Comparison of ENCODE assay signal across 9 mouse cellular contexts in the genomic region with DNA sequence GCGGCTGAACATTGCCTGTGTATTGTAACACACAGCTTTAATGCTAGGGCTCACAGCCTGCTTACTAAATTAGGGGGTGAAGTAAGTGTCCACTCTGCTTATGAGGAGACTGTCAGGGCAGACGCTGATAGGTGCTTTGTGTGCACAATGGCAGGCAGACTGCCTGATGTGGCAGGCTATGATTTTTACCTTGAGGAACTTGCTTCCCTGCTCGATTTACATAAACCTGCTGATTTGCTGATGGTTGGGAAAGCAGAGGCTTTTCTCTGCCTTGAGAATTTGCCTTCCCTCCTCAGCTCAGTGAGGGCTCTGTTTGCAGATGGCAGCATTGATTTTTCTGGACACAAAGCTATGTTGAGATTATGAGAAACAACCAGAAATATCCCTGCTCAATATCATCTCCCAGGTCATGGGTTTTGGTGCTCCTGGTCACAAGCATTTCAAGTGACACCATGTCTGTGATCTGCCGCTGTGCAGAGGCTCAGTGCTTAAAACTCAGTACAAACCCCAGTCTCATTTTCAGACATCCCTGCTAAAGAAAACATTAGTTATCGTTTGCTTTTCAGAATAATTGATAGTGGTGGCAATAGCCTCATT.
DNase-seq lines count a peak whose midpoint lies in the region; ATAC-seq lines count a peak whose summit lies in the region.
"Had no signal": no experiment of that assay in that cellular context is flagged by ENCODE, and none has a peak within 500 bp of the region (broad histone marks: within the 10 kb centered on the region; RNA-seq: fewer than 3 reads in every experiment).

No protein-coding gene starts in this region.

- no peaks in the 10 kb centered on the region for H3K27me3 ChIP-seq in liver, embryonic 15.5 days
- H3K27me3 ChIP-seq in liver, embryonic 12.5 days (replicated peaks) = no peaks in the 10 kb centered on the region
- no peaks in the 10 kb centered on the region for H3K27me3 ChIP-seq in forebrain, embryonic 13.5 days
- H3K27me3 ChIP-seq in hindbrain, embryonic 16.5 days (replicated peaks; ENCODE audit: control insufficient read depth, insufficient read depth, low read length) = no peaks in the 10 kb centered on the region

- 0 out of 2 replicates have a peak overlapping the region, but pooled peaks have one; percentile 33 for H3K27ac ChIP-seq in liver, embryonic 15.5 days (replicated peaks)
- H3K27ac ChIP-seq in liver, embryonic 12.5 days = no peak overlapping the region
- peak overlapping the region; percentile 77 for H3K27ac ChIP-seq in forebrain, embryonic 13.5 days
- H3K27ac ChIP-seq in hindbrain, embryonic 16.5 days (ENCODE audit: low read depth, low read length) = peak overlapping the region; percentile 78

- no peaks in the 10 kb centered on the region for H3K9me3 ChIP-seq in liver, embryonic 15.5 days (replicated peaks)
- H3K9me3 ChIP-seq in liver, embryonic 12.5 days (replicated peaks) = no peaks in the 10 kb centered on the region
- H3K9me3 ChIP-seq in forebrain, embryonic 13.5 days (replicated peaks) = no peaks in the 10 kb centered on the region
- H3K9me3 ChIP-seq in hindbrain, embryonic 16.5 days (ENCODE audit: control insufficient read depth, low read length) = no peaks in the 10 kb centered on the region

- H3K4me1 ChIP-seq in liver, embryonic 15.5 days (replicated peaks) = peaks cover 33% of the 10 kb centered on the region
- peaks cover 51% of the 10 kb centered on the region for H3K4me1 ChIP-seq in liver, embryonic 12.5 days
- peaks cover 42% of the 10 kb centered on the region for H3K4me1 ChIP-seq in forebrain, embryonic 13.5 days
- peaks cover 20% of the 10 kb centered on the region for H3K4me1 ChIP-seq in hindbrain, embryonic 16.5 days (ENCODE audit: control insufficient read depth, insufficient read depth, low read depth, low read length)

- peak; percentile 57 for DNase-seq in retina, embryonic 14.5 days (ENCODE audit: low spot score)
- DNase-seq in yolk sac, embryonic 10.5 days (ENCODE audit: low spot score) = no peak
- no peak for DNase-seq in left cerebral cortex, adult 9 months (ENCODE audit: low spot score in 2 of 2)
- DNase-seq: kidney, postnatal 36 days; lung, adult 2 months had no signal

- H3K36me3 ChIP-seq in liver, embryonic 15.5 days (replicated peaks) = no peaks in the 10 kb centered on the region
- H3K36me3 ChIP-seq in liver, embryonic 12.5 days = peaks cover 13% of the 10 kb centered on the region
- 0 out of 2 replicates have a peak, but pooled peaks cover 7% of the 10 kb centered on the region for H3K36me3 ChIP-seq in forebrain, embryonic 13.5 days (ENCODE audit: poor library complexity, severe bottlenecking)
- H3K36me3 ChIP-seq in hindbrain, embryonic 16.5 days (ENCODE audit: control insufficient read depth, insufficient read depth, low read length) = no peaks in the 10 kb centered on the region

- no peak for ATAC-seq in liver, embryonic 15.5 days (ENCODE audit: insufficient read depth)
- no peak for ATAC-seq in liver, embryonic 12.5 days
- peak; percentile 79 for ATAC-seq in forebrain, embryonic 13.5 days
- peak; percentile 18; the same call in 1 of the 2 replicates for ATAC-seq in hindbrain, embryonic 16.5 days

- H3K4me2 ChIP-seq in liver, embryonic 15.5 days = no peak overlapping the region
- H3K4me2 ChIP-seq in liver, embryonic 12.5 days = no peak overlapping the region
- peak overlapping the region; percentile 41 for H3K4me2 ChIP-seq in forebrain, embryonic 13.5 days
- H3K4me2 ChIP-seq in hindbrain, embryonic 16.5 days (ENCODE audit: low read length) = peak overlapping the region; percentile 13

- H3K9ac ChIP-seq in liver, embryonic 15.5 days = no peak overlapping the region
- no peak overlapping the region for H3K9ac ChIP-seq in liver, embryonic 12.5 days
- H3K9ac ChIP-seq in forebrain, embryonic 13.5 days = peak overlapping the region; percentile 46
- peak overlapping the region; percentile 39; the same call in 1 of the 2 replicates for H3K9ac ChIP-seq in hindbrain, embryonic 16.5 days (ENCODE audit: low read depth, low read length)

- no peak overlapping the region for H3K4me3 ChIP-seq in liver, embryonic 15.5 days (replicated peaks)
- no peak overlapping the region for H3K4me3 ChIP-seq in liver, embryonic 12.5 days
- no peak overlapping the region for H3K4me3 ChIP-seq in forebrain, embryonic 13.5 days
- no peak overlapping the region for H3K4me3 ChIP-seq in hindbrain, embryonic 16.5 days (ENCODE audit: low read length)

- WGBS in liver, embryonic 15.5 days (ENCODE audit: insufficient replicate concordance) = 63% methylated on average over 5 of the region's 5 CpGs
- WGBS in liver, embryonic 12.5 days (ENCODE audit: insufficient replicate concordance) = 69% methylated on average over 5 of the region's 5 CpGs
- WGBS in forebrain, embryonic 13.5 days = 11% methylated on average over 5 of the region's 5 CpGs
- 14% methylated on average over 5 of the region's 5 CpGs for WGBS in hindbrain, embryonic 16.5 days

Comparison
In these comparisons a context has a peak if more than half of its experiments do, and no peak if none do; other contexts are left out.
1. ATAC-seq: peak in forebrain, embryonic 13.5 days (single experiment) and hindbrain, embryonic 16.5 days (single experiment); none in liver, embryonic 15.5 days (single experiment) and liver, embryonic 12.5 days (single experiment).
2. H3K4me2 ChIP-seq: peak in forebrain, embryonic 13.5 days (single experiment) and hindbrain, embryonic 16.5 days (single experiment); none in liver, embryonic 15.5 days (single experiment) and liver, embryonic 12.5 days (single experiment).
3. H3K9ac ChIP-seq: peak in forebrain, embryonic 13.5 days (single experiment) and hindbrain, embryonic 16.5 days (single experiment); none in liver, embryonic 15.5 days (single experiment) and liver, embryonic 12.5 days (single experiment).